ENCODE assay signal across 26 mouse cellular contexts in the genomic region with DNA sequence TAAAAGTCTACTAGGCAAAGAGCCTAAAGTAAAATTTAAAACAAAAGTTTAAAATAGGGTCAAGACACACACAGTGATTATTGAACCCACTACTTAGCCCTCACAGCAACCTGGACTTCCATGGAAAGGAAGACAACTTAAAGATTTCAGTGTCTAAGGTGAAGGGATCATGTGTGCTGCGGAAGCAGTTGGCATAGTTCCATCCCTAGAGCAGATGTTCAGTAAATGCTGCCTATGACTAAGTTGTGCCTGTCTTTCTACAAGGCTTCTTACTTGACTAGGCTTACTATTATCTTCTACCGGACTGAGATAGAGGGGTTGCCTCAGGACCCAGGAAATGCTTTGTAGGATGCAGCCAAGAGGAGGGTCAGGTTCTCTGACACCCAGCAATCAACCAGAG. TPM values are rescaled to one million over a fixed set of nuclear protein-coding genes. Genes with fewer than 3 reads are reported as not detected.
DNase-seq lines count a peak whose midpoint lies in the region; ATAC-seq and TF ChIP-seq lines count a peak whose summit lies in the region.
"Had no signal": no experiment of that assay in that cellular context is flagged by ENCODE, and none has a peak within 500 bp of the region (broad histone marks: within the 10 kb centered on the region; RNA-seq: fewer than 3 reads in every experiment).

No protein-coding gene starts in this region.

- H3K4me3 ChIP-seq in heart, embryonic 12.5 days, result no peak overlapping the region
- H3K4me3 ChIP-seq in kidney, embryonic 16.5 days (ENCODE audit: low read length), result no peak overlapping the region
- H3K4me3 ChIP-seq in brown adipose tissue, adult 24 weeks (ENCODE audit: insufficient read depth, low read depth, low read length), result no peak overlapping the region
- no peak overlapping the region for H3K4me3 ChIP-seq in stomach, postnatal 0 days (ENCODE audit: low read depth, low read length)
- H3K4me3 ChIP-seq: embryonic facial prominence, embryonic 15.5 days; forebrain, embryonic 12.5 days; heart, embryonic 10.5 days; hindbrain, embryonic 15.5 days; limb, embryonic 13.5 days; liver, embryonic 13.5 days had no signal

- WGBS in heart, embryonic 12.5 days, result 60% methylated on average over 2 of the region's 2 CpGs
- 66% methylated on average over 2 of the region's 2 CpGs for WGBS in kidney, embryonic 16.5 days
- WGBS in stomach, postnatal 0 days, result 54% methylated on average over 2 of the region's 2 CpGs

- no peak overlapping the region for H3K9ac ChIP-seq in heart, embryonic 12.5 days
- H3K9ac ChIP-seq in kidney, embryonic 16.5 days (replicated peaks; ENCODE audit: low read length), result no peak overlapping the region
- no peak overlapping the region for H3K9ac ChIP-seq in stomach, postnatal 0 days (ENCODE audit: low read length)
- H3K9ac ChIP-seq: embryonic facial prominence, embryonic 15.5 days; forebrain, embryonic 12.5 days; hindbrain, embryonic 15.5 days; limb, embryonic 13.5 days; liver, embryonic 13.5 days; lung, embryonic 14.5 days had no signal

- DNase-seq in heart, adult 11 months, result peak; percentile 88
- no peak for DNase-seq in kidney, postnatal 10 days
- DNase-seq in stomach, postnatal 0 days (ENCODE audit: low spot score), result no peak
- DNase-seq in cerebellum, adult 9-11 months, result no peak
- DNase-seq in thymus, postnatal 10 days (ENCODE audit: low spot score in 2 of 2), result no peak
- DNase-seq: adrenal gland, postnatal 14 days; B cell, adult 2 months; cerebellum, adult 11 months; cerebellum, postnatal 25 days; embryo, embryonic 11 days; gastrocnemius, postnatal 25 days; heart, postnatal 4 days; liver, embryonic 13.5 days; lung, embryonic 14.5 days; lung, postnatal 4 days had no signal

- no peaks in the 10 kb centered on the region for H3K27me3 ChIP-seq in heart, embryonic 12.5 days (replicated peaks)
- no peaks in the 10 kb centered on the region for H3K27me3 ChIP-seq in kidney, embryonic 16.5 days (ENCODE audit: insufficient read depth, low read length)
- no peaks in the 10 kb centered on the region for H3K27me3 ChIP-seq in stomach, postnatal 0 days (ENCODE audit: control insufficient read depth, insufficient read depth, low read length)
- H3K27me3 ChIP-seq: embryonic facial prominence, embryonic 15.5 days; forebrain, embryonic 12.5 days; hindbrain, embryonic 15.5 days; limb, embryonic 13.5 days; liver, embryonic 13.5 days; Patski had no signal

- no peak for TF ChIP-seq EP300 in stomach, postnatal 0 days (optimal IDR thresholded peaks at IDR 0.05)

- no peaks in the 10 kb centered on the region for H3K9me3 ChIP-seq in heart, embryonic 12.5 days (replicated peaks)
- H3K9me3 ChIP-seq in kidney, embryonic 16.5 days (ENCODE audit: low read length), result no peaks in the 10 kb centered on the region
- H3K9me3 ChIP-seq in stomach, postnatal 0 days (ENCODE audit: control insufficient read depth, low read length), result no peaks in the 10 kb centered on the region
- H3K9me3 ChIP-seq: embryonic facial prominence, embryonic 15.5 days; forebrain, embryonic 12.5 days; heart, embryonic 10.5 days; hindbrain, embryonic 15.5 days; limb, embryonic 13.5 days; liver, embryonic 13.5 days had no signal

- ATAC-seq in heart, embryonic 12.5 days (ENCODE audit: insufficient number of reproducible peaks, low FRiP score), result no peak
- no peak for ATAC-seq in kidney, embryonic 16.5 days (ENCODE audit: low FRiP score, low TSS enrichment)
- ATAC-seq in stomach, postnatal 0 days (ENCODE audit: low FRiP score, low TSS enrichment), result no peak
- ATAC-seq: intestine, embryonic 16.5 days; midbrain, embryonic 16.5 days; Patski had no signal

- peaks cover 34% of the 10 kb centered on the region for H3K4me1 ChIP-seq in heart, embryonic 12.5 days (replicated peaks)
- peaks cover 41% of the 10 kb centered on the region for H3K4me1 ChIP-seq in kidney, embryonic 16.5 days (ENCODE audit: insufficient read depth, low read length)
- peaks cover 18% of the 10 kb centered on the region for H3K4me1 ChIP-seq in brown adipose tissue, adult 24 weeks (ENCODE audit: control insufficient read depth, insufficient read depth, insufficient read length, low read length)
- H3K4me1 ChIP-seq in stomach, postnatal 0 days (replicated peaks; ENCODE audit: control insufficient read depth, insufficient read depth), result peaks cover 5% of the 10 kb centered on the region
- H3K4me1 ChIP-seq: forebrain, embryonic 12.5 days; hindbrain, embryonic 15.5 days; liver, embryonic 13.5 days had no signal

- peaks cover 11% of the 10 kb centered on the region for H3K36me3 ChIP-seq in heart, embryonic 12.5 days
- no peaks in the 10 kb centered on the region for H3K36me3 ChIP-seq in kidney, embryonic 16.5 days (ENCODE audit: insufficient read depth, low read length)
- H3K36me3 ChIP-seq in stomach, postnatal 0 days (ENCODE audit: control insufficient read depth, insufficient read depth, low read length), result no peaks in the 10 kb centered on the region
- H3K36me3 ChIP-seq: embryonic facial prominence, embryonic 15.5 days; forebrain, embryonic 12.5 days; hindbrain, embryonic 15.5 days; liver, embryonic 13.5 days had no signal

- no peak for TF ChIP-seq CTCF in stomach, postnatal 0 days (IDR thresholded peaks at IDR 0.05; ENCODE audit: low read depth)

- no peak overlapping the region for H3K4me2 ChIP-seq in heart, embryonic 12.5 days
- H3K4me2 ChIP-seq in kidney, embryonic 16.5 days (replicated peaks; ENCODE audit: low read depth, low read length), result no peak overlapping the region
- no peak overlapping the region; the same call in 1 of the 2 replicates for H3K4me2 ChIP-seq in stomach, postnatal 0 days (replicated peaks; ENCODE audit: low read depth)
- H3K4me2 ChIP-seq: embryonic facial prominence, embryonic 15.5 days; forebrain, embryonic 12.5 days; hindbrain, embryonic 15.5 days; limb, embryonic 13.5 days; liver, embryonic 13.5 days; lung, embryonic 14.5 days had no signal

- H3K27ac ChIP-seq in heart, embryonic 12.5 days (ENCODE audit: poor library complexity, severe bottlenecking), result no peak overlapping the region
- H3K27ac ChIP-seq in kidney, embryonic 16.5 days (ENCODE audit: low read length), result peak overlapping the region; percentile 84
- H3K27ac ChIP-seq in brown adipose tissue, adult 24 weeks (replicated peaks; ENCODE audit: low read depth, low read length), result peak overlapping the region; percentile 19
- H3K27ac ChIP-seq in stomach, postnatal 0 days (replicated peaks), result peak overlapping the region; percentile 36; the same call in 1 of the 2 replicates
- H3K27ac ChIP-seq: embryonic facial prominence, embryonic 15.5 days; forebrain, embryonic 12.5 days; heart, embryonic 10.5 days; hindbrain, embryonic 15.5 days; limb, embryonic 13.5 days; liver, embryonic 13.5 days had no signal

RNA-seq across cellular contexts. Expression of a gene that starts 50.4 kb away (rescaled TPM):
- 27.5 and 30.1 TPM in 2 replicates for polyA plus RNA-seq in heart, embryonic 12.5 days (2016; fragmentation: Nextera tagmentation; extraction: Ambion mirVana)
- polyA plus RNA-seq in kidney, embryonic 16.5 days (2015; fragmentation: Nextera tagmentation; extraction: Ambion mirVana), result 51.4 and 56.3 TPM in 2 replicates
- 10.9 and 13.6 TPM in 2 replicates for polyA plus RNA-seq in brown adipose tissue, adult 24 weeks (2012; ENCODE audit: insufficient read depth, insufficient read length, missing spikeins)
- polyA plus RNA-seq in stomach, postnatal 0 days (2015; fragmentation: Nextera tagmentation; extraction: Ambion mirVana), result 24.5 and 26.5 TPM in 2 replicates
